Mouse (Mus musculus) neural tube, embryonic 10.5 days (tissue): Measurements from ENCODE around the gene Hs1bp3.

Source experiments
- DNase-seq: peaks from one replicate; pipeline ENCODE4 v3.0.0-alpha.2; 2017; ENCODE audit warnings: low spot score; ENCODE audit errors: extremely low spot score

Gene Hs1bp3

DNA sequence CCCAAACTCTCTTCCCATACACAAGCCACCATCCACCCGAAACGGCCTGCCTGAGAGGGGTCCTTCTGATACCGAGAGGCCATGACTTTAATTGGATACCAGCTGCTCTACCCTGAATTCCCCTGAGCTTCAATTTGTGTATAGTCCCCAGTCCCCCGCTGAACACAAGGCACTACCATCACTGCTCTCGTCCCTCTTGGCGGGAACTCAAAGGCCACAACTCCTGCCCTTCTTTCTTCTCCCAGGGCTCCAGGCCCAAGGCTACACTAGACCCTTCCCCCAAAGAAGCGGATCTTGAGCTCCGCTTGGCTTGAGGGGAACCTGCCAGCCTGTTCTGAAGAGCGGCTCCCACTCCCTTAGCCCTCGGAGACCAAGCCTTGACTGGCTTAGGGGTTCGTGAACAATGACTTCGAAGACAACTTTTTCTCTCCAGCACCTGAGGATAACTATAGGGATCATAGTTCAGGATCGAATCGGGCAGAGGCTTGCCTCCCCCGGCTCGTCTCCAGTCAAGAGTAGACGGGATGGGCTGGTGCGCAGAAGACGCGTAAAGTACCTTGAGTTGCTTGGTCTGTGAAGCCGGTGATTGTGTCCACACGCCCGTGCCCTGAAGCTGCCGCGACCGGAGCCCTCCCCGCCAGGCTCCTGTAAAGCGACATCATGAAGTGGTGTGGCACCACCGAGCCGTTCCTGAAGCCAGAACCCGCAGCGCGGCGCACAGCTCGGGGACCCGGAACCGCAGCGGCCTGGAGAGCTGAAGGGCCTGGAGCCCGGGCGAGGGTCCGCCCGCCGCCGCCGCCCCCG, 12.0 kb upstream of the Hs1bp3 start:
- DNase-seq: peak; percentile 67

DNA sequence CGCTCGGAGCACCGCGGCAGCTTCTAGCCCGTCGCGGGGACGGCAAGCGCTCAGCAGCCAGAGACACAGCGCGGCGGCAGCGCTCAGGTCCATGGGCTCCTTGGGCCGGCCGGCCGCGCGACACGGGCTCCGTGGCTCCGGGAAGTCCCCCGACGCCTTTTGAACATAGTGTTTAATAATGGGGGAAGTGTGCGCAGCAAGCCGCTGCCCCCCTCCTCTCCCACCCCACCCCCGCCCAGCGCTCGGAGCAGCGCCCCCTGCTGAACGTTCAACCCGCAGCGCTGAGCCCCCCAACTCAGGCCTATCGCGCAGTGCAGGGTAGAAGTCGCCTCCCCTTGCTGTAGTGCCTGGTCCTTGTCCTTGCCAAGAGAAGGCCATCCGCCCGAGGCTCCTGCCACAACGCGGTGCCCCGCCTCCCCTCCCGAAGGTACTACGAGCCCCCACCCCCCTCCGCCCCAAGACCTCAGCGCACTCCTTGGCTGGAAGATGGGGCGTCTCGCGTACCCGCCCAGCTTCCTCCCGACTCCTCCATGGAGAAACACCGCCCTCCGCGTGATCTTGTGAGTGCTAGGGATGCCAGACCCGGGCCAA, 11.3 kb upstream of the Hs1bp3 start, which contains the start of gene Gdf7:
Gdf7 (minus strand) TSS at position 114 of the 591 bp plus-strand sequence.
- peak; percentile 45 for DNase-seq

DNA sequence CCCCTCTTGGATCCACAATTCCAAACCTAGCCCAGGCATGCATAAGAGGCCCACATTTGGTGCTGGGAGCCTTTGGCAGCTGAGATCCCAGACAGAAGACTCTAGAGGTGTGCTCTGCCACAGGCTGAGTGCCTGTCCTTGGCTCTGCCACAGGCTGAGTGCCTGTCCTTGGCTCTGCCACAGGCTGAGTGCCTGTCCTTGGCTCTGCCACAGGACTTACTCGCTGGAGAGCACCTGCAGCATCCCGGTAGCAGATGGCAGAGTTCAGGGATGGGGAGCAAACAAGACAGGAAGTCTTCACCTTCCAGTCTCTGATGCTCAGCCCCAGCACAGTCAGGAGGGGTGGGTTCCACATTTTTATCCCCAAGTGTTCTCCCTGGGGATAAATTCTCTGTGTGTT, 8.0 kb upstream of the Hs1bp3 start:
- DNase-seq: no peak

DNA sequence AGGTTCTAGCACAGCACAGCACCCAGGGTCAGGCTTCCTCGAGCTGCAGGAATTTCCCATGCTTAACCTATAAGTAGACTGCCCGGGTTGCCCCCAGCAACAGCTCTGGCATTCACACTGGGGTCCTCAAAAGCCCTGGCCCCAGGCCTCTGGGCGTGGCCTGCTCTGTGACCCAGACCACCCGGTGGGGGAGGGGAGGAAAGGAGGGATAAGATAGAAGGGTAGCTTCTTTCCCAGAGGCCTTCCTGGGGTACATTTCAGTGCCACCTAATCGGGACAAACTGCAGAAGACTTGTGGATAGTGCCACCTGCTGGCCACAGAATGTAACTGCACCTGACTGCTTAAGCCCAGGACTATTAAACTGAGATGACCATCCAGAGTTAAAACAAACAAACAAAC, 6.8 kb upstream of the Hs1bp3 start:
- DNase-seq: peak; percentile 71

DNA sequence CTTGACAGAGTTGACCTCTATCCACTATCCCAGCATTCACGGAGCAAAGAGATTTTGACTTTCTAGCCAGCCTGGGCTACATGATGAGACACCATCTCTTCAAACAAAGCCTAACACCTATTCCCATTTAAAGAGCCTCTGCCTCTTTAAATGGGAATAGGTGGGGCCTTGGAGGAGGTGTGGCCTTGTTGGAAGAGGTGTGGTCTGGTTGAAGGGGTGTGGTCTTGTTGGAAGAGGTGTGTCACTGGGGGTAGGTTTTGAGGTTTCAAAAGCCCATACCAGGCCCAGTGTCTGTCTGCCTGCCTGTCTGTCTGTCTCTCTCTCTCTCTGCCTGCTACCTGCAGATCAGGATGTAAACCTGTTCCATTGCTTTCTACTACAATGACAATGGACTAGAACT, 6.3 kb upstream of the Hs1bp3 start:
- DNase-seq: no peak

DNA sequence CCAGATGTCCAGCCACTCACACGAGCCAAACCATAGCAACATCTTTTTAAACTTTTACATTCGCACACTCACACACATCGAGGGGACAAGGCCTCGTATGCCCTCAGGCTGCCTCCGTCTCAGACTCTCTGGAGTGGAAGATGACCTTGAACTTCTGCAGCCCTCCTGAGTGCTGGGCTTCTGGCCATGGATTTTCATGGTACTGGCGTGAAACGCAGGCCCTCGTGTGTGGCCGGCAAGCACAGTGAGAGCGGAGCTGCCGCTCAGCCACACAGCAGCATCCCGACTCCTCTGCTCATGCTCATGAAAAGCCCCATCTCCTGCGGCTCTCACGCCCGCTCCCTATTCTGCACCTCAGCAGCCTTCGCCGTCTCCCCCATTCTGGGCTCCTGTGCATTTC, 2.2 kb upstream of the Hs1bp3 start:
- no peak for DNase-seq

DNA sequence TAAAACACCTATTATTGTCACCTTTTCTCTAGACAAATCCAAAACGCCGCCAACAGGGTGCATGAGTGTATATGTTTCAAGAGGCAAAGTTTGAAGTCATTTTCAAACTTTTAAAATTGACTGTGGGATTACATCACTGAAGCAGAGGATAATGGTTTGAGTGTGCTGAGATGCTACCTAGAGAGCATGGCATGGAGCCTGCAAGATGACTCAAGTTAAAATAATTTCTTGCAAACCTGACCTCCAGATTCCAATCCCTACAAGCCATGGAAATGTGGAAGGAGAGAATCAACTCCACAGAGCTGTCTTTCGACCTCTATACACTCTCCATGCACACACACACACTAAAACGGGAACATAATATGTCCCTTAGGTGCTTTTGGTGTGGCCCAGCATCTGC, 966 bp upstream of the Hs1bp3 start:
- no peak for DNase-seq

DNA sequence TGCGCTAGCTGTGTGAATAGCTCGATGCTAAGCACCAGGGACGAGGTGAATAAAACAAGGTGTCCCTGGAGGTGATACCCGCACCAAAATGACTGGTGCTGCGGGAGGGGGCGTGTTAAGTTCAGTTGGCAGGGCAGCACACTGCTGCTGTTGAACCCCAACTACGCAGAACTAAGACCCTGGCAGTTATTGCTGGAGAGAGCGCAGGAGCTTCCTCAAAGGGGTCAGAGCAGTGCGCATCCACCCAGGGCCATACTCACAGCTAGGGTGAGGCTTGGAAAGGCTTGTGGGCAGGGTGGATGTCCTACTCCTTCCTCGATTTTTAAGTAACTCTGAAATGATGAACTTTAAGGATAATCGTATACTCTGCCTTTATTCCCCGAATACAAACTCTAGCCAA, 541 bp downstream of the Hs1bp3 start:
- DNase-seq: no peak

DNA sequence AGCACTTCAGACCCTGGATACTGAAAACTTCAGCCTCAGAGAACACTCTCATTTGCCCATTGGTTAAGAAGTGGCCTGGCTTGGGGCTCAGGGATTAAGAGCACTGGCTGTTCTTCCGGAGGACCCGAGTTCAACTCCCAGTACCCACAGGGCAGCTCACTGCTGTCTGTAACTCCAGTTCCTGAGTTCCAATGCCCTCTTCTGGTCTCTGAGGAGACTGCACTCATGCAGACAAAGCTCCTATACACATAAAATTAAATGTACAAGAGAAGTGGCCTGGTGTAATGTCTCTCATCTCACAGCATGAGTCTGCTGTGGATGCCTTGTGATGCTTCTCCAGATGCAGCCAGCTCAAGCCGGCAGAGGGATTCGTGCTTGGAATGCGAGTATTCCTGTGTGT, 3.3 kb downstream of the Hs1bp3 start:
- no peak for DNase-seq

DNA sequence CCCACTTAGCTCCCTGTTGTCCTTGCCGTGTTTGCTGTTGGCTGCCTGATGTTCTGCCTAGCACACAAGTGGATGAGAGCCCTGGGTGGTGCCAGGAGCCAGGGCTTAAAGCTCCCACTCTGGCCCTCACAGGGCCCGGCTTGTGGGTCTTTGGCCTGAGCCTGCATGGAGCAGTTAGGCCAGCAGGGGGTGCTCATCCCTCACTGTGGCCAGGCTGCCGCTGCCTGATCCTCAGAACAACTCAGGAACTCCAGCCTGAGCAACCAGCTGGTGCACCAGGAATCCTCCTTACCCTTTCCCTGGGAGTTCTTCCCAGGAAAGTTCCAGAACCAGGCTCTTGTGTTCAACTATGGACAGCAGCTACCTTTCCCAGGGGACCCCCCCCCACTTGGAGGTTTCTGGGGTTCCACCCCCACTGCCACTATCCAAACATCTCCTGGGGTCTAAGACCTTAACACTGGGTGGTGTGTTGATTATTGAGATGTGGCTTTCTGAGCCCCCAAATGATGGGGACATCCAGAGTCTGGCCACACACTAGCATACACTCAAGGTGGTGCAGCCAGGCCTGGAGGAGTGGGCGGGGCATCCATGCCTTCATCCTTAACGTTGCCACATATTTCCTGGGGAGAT, 7.0 kb downstream of the Hs1bp3 start:
- DNase-seq: peak; percentile 86

DNA sequence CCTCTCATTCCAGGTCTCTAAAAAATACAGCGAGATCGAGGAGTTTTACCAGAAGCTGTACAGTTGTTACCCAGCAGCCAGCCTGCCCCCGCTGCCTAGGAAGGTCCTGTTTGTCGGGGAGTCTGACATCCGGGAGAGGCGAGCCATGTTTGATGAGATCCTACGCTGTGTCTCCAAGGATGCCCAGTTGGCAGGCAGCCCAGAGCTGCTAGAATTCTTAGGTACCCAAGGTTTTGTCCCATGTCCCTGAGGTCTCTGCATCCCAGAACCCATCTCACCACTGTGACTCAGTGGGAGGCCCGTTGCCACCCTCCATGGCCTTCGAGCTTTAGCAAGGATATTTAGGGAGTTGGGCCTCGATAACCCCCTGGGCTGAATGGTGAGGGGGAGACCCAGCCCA, 8.3 kb downstream of the Hs1bp3 start:
- DNase-seq: no peak

DNA sequence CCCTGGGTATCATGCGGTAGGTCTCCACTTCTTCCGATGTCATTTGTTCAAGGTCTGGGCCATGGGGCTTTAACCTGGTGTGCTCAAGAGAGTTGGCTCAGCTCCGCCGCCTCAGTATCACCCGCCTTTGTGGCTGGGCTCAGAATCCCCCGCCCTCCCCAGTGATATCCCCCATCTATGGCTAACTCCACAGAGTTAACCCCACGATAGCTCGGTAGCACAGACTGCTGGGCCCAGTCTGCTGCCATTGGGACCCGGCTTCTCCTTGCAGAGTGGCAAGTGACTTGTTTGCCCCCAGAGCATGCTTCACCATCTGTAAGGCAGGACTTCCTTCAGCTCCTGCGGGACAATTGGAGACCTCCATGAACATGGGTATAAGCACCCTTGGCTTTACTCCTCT, 10.9 kb downstream of the Hs1bp3 start:
- DNase-seq: no peak

DNA sequence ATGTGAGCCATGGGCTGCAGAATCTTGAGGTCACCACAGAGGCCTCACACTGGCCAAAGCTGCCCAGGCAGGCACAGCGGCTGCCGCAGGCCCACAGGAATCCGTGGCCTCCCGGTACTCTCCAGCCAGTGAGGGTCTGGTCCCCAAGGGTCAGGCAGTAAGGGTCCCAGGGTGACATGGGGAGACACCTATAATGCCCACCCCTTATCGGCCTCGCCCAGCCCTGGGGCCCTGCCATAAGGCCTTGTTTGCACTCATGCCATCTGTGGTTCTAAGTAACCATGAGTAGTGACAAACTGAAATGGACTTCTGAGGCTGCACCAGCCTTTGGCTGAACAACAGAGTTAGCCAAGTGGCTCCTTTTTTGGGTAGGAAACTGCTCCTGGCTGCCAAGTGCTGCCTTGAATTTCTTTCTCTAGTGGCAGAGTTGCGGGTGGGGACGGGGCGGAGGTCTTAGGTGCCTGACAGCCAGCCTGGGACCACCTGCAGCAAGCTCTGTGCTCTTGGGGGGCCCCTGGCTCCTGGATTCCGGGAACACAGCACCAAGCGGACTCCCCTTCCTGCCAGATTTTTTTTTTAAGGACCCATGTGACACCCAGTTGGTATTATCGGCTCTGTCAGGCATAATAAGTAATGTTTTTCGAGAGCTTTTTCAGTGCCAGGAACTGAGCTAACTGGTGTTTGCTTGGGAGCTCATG, 12.2 kb downstream of the Hs1bp3 start:
- DNase-seq: no peak

DNA sequence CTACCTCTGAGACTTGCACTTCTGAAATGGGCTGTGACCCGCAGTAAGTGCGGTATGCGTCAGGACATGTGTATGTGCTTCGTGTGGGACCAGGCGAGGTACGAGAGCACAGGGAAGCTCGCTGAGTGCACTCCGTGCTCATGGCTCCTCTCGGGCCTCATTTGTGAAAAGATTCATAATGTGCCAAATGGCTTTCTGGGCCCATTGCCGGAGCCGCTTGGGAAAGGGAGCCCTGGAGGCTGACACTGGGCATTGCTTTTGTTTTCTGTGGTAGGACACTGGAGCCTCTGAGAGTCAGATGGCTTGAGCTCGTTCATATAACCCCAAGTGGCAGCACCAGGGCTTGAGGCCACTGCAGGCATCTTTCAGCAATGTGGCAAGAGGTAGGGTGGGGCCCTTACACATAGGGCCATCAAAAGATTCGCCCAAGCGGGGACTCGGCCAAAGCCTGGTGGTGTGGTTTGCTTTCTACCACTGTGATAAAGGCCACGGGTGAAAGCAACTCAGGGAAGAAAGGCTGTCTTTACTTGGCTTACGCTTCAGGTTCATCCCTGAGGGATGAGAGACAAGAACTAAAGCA, 12.8 kb downstream of the Hs1bp3 start:
- DNase-seq: no peak

DNA sequence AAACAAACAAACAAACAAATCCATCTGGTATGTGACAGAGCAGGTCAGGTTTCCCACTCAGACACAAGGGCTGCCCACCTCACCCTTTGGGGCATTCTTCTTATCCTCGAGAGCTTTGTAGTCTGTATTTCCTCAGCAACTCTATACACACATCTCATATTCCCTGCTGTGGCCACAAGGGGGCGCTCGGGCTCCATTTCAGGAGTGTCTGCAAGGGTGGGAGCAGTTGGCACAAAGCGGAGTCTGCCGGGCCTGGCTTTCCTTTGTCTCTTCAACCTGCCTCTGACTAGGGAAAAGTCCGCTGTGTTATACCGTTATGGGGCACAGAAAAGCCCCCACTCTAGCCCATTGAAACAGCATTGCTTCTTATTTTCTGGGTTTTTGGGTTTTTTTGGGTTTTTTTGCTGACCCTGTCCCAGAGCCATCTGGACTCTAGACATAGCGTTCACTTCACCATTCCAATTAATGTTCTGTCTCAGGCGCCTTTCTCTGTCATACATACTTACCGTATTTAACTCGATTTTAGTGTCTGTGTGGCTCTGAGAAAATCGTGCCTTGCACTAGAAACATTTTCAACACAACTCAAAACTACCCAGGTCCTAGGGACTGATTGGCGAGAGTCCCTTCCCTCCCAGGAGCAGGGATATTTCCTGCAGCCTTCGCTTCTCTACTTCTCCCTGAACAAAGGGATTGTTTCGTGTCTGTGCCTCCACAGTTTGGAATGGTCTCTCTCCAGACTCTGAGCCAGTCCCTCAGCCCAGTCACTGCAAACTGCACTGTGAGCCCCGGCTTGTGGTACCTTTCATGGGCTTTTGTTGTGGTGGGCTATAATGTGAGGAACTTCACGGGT, 13.8 kb downstream of the Hs1bp3 start:
- DNase-seq: peak; percentile 98

DNA sequence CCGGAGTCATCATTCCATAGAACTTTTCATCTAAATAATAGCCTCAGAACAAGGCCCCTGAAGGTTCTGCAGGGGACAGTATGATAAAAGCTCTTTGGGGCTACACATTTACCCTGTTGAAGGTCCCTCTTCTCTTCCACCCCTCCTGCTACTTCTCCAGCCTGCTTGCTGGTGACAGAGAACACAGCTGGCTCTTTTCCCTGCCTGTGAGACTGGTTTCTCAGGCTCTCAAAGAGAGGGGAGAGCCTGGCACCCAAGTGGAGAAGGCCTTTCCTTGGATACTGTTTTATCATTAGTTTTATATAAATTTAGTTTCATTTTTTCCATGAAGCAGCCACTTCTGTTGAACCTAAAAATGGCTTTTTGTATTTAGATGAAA, 14.4 kb downstream of the Hs1bp3 start:
- no peak for DNase-seq

DNA sequence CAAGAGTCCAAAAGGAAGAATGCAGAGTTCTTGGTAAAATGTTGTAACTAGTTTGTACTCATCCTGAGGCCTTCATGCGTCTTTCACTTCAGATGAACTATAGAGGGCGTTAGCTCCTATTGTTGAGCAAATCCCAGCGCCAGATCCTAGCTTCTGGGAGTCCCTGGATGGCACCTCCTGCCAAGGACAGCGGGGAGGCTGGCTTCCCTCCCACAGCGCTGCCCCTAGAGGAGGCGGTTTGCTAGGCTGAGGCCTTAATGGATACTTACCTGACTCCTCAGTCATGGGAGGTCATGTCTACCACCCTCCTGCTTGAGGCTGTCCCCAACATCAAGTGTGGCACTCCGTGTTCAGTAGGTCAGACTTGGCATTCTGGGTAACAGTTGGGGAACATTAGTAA, 16.0 kb downstream of the Hs1bp3 start:
- no peak for DNase-seq

DNA sequence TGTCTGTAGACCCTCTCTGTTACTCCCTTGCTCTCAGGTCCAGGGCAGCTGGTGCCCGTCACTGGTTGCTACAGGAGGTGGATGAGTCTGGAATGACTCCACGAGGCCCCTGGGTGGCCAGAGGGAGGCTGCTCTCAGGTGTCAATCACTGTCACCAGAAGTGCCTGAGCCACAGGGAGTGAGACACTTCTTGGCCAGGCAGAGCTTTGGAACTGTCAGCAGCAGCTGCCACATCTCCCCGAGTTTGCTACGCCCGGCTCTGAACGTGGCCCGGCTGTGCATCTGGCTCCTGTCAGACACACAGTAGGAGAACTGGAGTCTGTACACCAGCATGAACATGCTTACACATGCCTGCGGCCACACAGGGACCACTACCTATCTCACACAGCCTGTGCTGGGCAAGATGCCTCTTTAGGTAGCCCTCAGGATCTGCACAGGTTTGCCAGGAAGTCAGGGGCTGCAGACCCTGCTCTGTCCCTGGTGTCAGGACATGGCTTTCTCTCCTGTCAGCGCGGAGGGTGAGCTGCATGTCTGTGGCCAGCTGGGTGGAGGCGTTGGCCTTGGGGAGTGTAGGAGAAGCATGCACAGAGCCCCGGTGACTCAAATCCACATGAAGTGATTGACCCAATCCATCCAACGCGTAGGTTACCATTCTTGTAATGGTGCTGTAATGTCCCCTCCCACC, 18.4 kb downstream of the Hs1bp3 start:
- DNase-seq: no peak

DNA sequence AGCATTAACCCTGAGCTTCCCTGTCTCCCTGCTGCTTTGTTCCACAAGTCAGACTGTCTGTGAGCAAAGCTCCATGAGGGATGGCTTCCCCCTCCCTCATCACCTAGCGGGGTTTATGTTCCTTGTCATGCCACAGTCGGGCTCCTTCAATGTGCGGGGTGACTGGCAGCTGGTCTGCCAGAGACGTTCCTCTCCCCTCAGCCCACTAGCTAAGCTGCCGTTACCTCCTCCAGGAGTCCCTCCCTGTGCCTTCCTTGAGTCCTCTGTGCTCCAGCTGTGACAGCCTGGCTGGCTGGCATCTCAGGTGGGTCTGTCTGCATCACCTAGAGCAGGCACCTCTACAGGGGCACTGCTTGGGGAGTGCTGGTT, 18.9 kb downstream of the Hs1bp3 start:
- DNase-seq: no peak

DNA sequence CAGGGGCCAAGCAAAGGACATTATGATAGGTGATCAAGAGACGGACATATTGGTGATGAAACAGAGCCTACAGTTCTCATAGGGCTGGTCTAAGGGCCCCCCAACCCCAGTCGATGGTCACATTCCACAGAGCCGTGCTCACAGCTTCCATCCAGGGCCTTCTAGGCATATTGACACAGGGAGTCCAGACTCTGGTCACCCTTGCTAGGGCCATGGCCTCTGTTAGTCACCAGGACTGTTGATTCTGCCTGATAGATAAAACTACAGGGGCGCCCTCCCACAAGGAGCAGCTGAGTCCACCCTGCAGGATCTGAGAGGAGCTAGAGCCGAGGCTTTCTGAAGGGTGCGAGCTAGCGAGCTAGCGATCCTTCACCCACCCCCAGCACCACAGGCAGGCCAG, 20.4 kb downstream of the Hs1bp3 start:
- no peak for DNase-seq
